Mouse (Mus musculus): ENCODE results near the gene Ccng1. TPM values are rescaled to one million over a fixed set of nuclear protein-coding genes. Genes with fewer than 3 reads are reported as not detected.

Gene Ccng1
- polyA plus RNA-seq, 1 experiment from 2014 or later = 39.1 TPM

DNA sequence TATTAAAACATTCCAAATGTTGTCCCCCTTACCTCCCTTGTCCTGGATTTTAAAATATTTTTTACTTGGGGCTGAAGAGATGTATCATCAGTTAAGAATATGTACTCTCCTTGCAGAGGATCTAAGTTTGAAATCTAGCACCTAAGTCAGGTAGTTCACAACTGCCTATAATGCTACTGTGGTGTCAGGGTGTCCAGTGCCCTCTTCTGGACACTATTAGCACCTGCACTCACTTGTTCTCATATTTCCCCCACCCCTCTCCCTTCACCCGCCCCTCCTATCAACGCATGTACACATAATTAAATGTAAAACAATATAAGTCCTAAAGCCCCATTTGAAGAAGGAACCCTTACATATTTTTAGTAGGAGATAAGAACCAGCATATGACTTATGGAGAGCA, 8.3 kb upstream of the Ccng1 start:
- WGBS = 30% methylated on average over 2 of the region's 2 CpGs
- H3K27ac ChIP-seq (ENCODE audit: low read depth, low read length) = no peak overlapping the region
- no peaks in the 10 kb centered on the region for H3K36me3 ChIP-seq (ENCODE audit: control insufficient read depth, insufficient read depth, low read length)
- H3K4me3 ChIP-seq (ENCODE audit: low read depth, low read length) = no peak overlapping the region
- H3K4me1 ChIP-seq (ENCODE audit: control insufficient read depth, insufficient read depth, low read length) = no peaks in the 10 kb centered on the region
- no peak for ATAC-seq (ENCODE audit: low read depth)
- no peak overlapping the region for H3K4me2 ChIP-seq (ENCODE audit: low read depth, low read length)
- H3K9me3 ChIP-seq (ENCODE audit: control insufficient read depth, low read length) = no peaks in the 10 kb centered on the region
- H3K27me3 ChIP-seq (ENCODE audit: control insufficient read depth, insufficient read depth, low read length) = no peaks in the 10 kb centered on the region
- no peak overlapping the region for H3K9ac ChIP-seq (replicated peaks; ENCODE audit: low read depth, low read length)

DNA sequence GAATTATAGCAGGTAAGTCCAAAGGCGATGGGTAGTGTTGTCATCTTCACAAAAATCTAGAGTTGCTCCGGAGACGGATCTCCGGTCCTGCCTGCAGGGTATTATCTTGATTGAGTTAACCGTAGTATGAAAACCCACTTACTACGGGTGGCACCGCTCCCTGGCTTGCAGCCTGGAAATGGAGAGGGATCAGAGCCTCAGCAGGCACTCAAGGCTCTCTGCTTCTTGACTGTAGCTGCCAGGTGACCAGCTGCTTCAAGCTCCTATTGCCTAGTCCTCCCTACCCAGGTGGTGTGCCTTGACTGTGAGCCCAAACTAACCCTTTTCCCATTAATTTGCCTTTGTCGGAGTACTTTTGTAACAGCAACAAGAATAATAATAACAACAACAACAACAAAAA, 4.8 kb upstream of the Ccng1 start:
- H3K9me3 ChIP-seq (ENCODE audit: control insufficient read depth, low read length) = no peaks in the 10 kb centered on the region
- H3K4me1 ChIP-seq (ENCODE audit: control insufficient read depth, insufficient read depth, low read length) = no peaks in the 10 kb centered on the region
- no peak overlapping the region for H3K9ac ChIP-seq (replicated peaks; ENCODE audit: low read depth, low read length)
- 91% methylated on average over 8 of the region's 8 CpGs for WGBS
- no peaks in the 10 kb centered on the region for H3K27me3 ChIP-seq (ENCODE audit: control insufficient read depth, insufficient read depth, low read length)
- no peak for ATAC-seq (ENCODE audit: low read depth)
- H3K4me2 ChIP-seq (ENCODE audit: low read depth, low read length) = no peak overlapping the region
- H3K27ac ChIP-seq (ENCODE audit: low read depth, low read length) = no peak overlapping the region
- H3K36me3 ChIP-seq (ENCODE audit: control insufficient read depth, insufficient read depth, low read length) = no peaks in the 10 kb centered on the region
- H3K4me3 ChIP-seq (ENCODE audit: low read depth, low read length) = no peak overlapping the region

DNA sequence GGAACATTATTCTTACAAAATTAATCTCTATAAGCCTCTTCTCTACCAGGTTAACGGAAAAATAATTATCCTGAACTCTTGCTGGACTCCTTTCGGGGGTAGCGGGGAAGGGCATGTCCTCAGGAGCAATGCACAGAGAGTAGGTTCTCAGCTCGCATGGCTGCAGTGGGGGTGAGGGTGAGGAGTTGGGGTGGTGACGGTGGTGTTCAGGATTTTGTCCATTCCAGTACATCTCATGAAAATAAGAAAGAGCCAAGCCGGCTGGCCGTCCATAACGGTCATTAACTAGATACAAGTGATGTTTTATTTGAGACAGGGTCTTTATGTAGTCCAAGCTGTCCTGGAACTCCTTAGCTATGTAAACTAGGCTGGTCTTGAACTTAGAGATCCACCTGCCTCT, 857 bp upstream of the Ccng1 start:
- whole genome bisulfite sequencing = 87% methylated on average over 8 of the region's 8 CpGs
- no peak overlapping the region for H3K4me3 ChIP-seq (ENCODE audit: low read depth, low read length)
- ATAC-seq (ENCODE audit: low read depth) = no peak
- 0 out of 2 replicates have a peak, but pooled peaks cover under 1% of the 10 kb centered on the region for H3K36me3 ChIP-seq (ENCODE audit: control insufficient read depth, insufficient read depth, low read length)
- peak overlapping the region; percentile 81; the same call in 1 of the 2 replicates for H3K4me2 ChIP-seq (ENCODE audit: low read depth, low read length)
- H3K27ac ChIP-seq (ENCODE audit: low read depth, low read length) = no peak overlapping the region
- peaks cover 7% of the 10 kb centered on the region; the same call in 1 of the 2 replicates for H3K4me1 ChIP-seq (ENCODE audit: control insufficient read depth, insufficient read depth, low read length)
- H3K9me3 ChIP-seq (ENCODE audit: control insufficient read depth, low read length) = no peaks in the 10 kb centered on the region
- no peak overlapping the region for H3K9ac ChIP-seq (replicated peaks; ENCODE audit: low read depth, low read length)
- H3K27me3 ChIP-seq (ENCODE audit: control insufficient read depth, insufficient read depth, low read length) = no peaks in the 10 kb centered on the region

DNA sequence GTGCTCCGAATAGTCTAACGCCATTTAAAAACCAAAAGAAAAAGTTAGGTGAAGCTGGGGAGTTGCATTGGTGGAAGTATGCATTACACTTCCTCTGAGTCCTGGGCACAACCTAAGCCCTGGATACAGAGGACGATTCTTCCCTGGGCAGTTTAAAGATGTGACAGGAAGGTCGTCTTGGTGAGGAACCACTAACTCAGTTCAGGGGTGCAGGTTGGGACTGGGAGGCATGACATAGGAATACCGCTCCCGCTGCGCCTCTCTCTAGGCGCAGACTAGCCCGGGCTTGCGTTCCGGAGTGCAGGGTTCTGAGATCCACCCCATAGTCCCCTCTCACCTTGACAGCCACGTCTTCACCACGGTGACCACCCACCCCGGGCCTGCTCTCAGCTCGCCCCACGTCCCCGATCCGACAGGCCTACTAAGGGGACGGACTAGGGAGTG, 425 bp downstream of the Ccng1 start:
- H3K9me3 ChIP-seq (ENCODE audit: control insufficient read depth, low read length) = no peaks in the 10 kb centered on the region
- peak overlapping the region; percentile 67 for H3K4me3 ChIP-seq (ENCODE audit: low read depth, low read length)
- H3K9ac ChIP-seq (replicated peaks; ENCODE audit: low read depth, low read length) = peak overlapping the region; percentile 66
- H3K36me3 ChIP-seq (ENCODE audit: control insufficient read depth, insufficient read depth, low read length) = 0 out of 2 replicates have a peak, but pooled peaks cover 3% of the 10 kb centered on the region
- no peaks in the 10 kb centered on the region for H3K27me3 ChIP-seq (ENCODE audit: control insufficient read depth, insufficient read depth, low read length)
- peak; percentile 83 for ATAC-seq (ENCODE audit: low read depth)
- H3K4me2 ChIP-seq (ENCODE audit: low read depth, low read length) = peak overlapping the region; percentile 81
- peaks cover 7% of the 10 kb centered on the region; the same call in 1 of the 2 replicates for H3K4me1 ChIP-seq (ENCODE audit: control insufficient read depth, insufficient read depth, low read length)
- H3K27ac ChIP-seq (ENCODE audit: low read depth, low read length) = no peak overlapping the region
- WGBS = 4% methylated on average over 19 of the region's 19 CpGs

DNA sequence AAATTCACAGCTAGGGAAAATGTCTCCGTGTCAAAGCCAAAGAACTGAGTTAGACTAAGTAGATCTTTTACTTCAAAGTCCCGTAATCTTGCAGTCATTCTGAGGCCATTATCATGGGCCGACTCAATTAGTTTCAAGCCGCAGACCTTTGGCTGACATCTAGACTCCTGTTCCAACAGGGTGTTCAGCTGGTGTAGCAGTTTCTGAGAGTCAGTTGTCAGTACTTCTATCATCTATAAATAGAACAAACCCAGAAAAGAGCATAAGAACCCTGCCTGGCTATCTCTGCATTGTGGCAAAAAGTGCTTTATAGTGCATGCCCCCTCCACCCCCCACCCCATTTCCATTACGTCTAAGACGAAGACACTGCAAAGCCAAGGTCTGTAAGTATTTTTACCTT, 1.3 kb downstream of the Ccng1 start:
- H3K27me3 ChIP-seq (ENCODE audit: control insufficient read depth, insufficient read depth, low read length) = no peaks in the 10 kb centered on the region
- 0 out of 2 replicates have a peak, but pooled peaks cover 3% of the 10 kb centered on the region for H3K36me3 ChIP-seq (ENCODE audit: control insufficient read depth, insufficient read depth, low read length)
- no peaks in the 10 kb centered on the region for H3K9me3 ChIP-seq (ENCODE audit: control insufficient read depth, low read length)
- H3K4me1 ChIP-seq (ENCODE audit: control insufficient read depth, insufficient read depth, low read length) = peaks cover 7% of the 10 kb centered on the region; the same call in 1 of the 2 replicates
- no peak overlapping the region; the same call in 1 of the 2 replicates for H3K4me3 ChIP-seq (ENCODE audit: low read depth, low read length)
- no peak overlapping the region for H3K9ac ChIP-seq (replicated peaks; ENCODE audit: low read depth, low read length)
- WGBS = 80% methylated on average over 6 of the region's 6 CpGs
- H3K4me2 ChIP-seq (ENCODE audit: low read depth, low read length) = no peak overlapping the region
- no peak for ATAC-seq (ENCODE audit: low read depth)
- no peak overlapping the region for H3K27ac ChIP-seq (ENCODE audit: low read depth, low read length)

DNA sequence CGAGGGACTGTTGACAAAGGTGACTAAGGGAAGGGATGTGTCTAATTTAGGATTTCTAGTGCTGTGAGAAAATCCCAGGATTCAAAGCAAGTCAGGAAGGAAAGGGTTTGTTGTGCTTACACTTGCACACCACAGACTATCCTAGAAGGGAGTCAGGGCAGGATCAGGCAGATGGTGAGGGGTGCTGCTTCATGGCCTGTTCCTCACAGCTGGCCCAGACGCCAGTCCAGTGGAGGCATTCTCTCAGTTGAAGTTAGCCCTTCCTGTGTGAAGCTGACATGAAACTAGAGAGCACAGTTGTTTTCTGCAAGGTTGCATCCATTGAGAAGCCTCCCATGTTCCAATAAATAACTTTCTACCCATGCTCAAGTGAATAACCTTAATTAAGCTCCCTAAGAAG, 7.4 kb downstream of the Ccng1 start:
- ATAC-seq (ENCODE audit: low read depth) = no peak
- Histone ChIP-seq H3K4me3 (ENCODE audit: low read depth, low read length) (no peak overlapping the region), H3K27ac (ENCODE audit: low read depth, low read length) (no peak overlapping the region), H3K4me1 (ENCODE audit: control insufficient read depth, insufficient read depth, low read length) (no peaks in the 10 kb centered on the region), H3K9ac (replicated peaks; ENCODE audit: low read depth, low read length) (no peak overlapping the region), H3K27me3 (ENCODE audit: control insufficient read depth, insufficient read depth, low read length) (no peaks in the 10 kb centered on the region), H3K36me3 (ENCODE audit: control insufficient read depth, insufficient read depth, low read length) (0 out of 2 replicates have a peak, but pooled peaks cover 3% of the 10 kb centered on the region), H3K4me2 (ENCODE audit: low read depth, low read length) (no peak overlapping the region), H3K9me3 (ENCODE audit: control insufficient read depth, low read length) (no peaks in the 10 kb centered on the region)
- WGBS = 71% methylated on average over 2 of the region's 2 CpGs

DNA sequence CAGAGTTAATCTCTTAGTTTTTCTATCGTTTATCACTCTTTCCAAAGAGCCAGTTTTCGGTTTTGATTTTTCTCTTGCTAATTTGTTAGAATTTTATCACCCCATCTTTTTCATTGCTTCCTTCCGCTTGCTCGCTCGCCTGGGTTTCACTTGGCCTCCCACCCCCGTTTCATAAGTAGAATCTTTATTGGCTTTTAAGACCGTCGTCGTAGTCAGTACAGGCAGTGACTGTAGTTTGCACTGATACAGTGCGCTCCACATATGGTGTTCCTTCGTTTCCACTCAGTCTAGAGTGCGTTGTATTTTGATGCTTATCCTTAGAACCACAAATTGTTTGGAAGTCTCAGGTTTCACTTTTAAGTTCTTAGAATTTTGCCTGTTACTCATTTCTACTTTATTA, 8.8 kb downstream of the Ccng1 start:
- Histone ChIP-seq H3K9ac (replicated peaks; ENCODE audit: low read depth, low read length) (no peak overlapping the region), H3K4me2 (ENCODE audit: low read depth, low read length) (no peak overlapping the region)

DNA sequence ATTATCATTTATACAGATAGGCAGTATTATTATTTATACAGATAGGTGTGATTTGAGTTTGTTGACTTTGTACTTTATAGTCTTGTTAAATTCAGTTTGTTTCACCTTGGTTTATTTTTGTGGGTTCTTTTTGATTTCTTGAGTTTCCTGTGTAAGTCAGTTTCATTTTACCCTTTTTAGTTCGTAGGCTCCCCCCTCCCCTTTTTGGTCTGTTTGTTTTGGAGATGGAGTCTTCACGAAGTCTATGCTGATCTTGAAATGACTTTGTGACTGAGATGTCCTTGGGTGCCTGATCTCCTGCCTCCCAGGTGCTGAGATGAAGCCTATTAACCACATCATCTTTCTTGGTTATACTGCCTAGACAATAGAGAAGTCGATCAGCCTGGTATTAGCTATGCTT, 10.8 kb downstream of the Ccng1 start:
- Histone ChIP-seq H3K4me2 (ENCODE audit: low read depth, low read length) (no peak overlapping the region), H3K9ac (replicated peaks; ENCODE audit: low read depth, low read length) (no peak overlapping the region), H3K36me3 (ENCODE audit: control insufficient read depth, insufficient read depth, low read length) (peaks cover 8% of the 10 kb centered on the region; the same call in 1 of the 2 replicates), H3K4me1 (ENCODE audit: control insufficient read depth, insufficient read depth, low read length) (no peaks in the 10 kb centered on the region), H3K9me3 (ENCODE audit: control insufficient read depth, low read length) (no peaks in the 10 kb centered on the region), H3K27me3 (ENCODE audit: control insufficient read depth, insufficient read depth, low read length) (no peaks in the 10 kb centered on the region), H3K4me3 (ENCODE audit: low read depth, low read length) (no peak overlapping the region), H3K27ac (ENCODE audit: low read depth, low read length) (no peak overlapping the region)
- no peak for ATAC-seq (ENCODE audit: low read depth)
- WGBS = 90% methylated on average over 3 of the region's 3 CpGs

More for the DNA sequence above, 8.8 kb downstream of the Ccng1 start:
- WGBS = 92% methylated on average over 12 of the region's 12 CpGs
- H3K9me3 ChIP-seq (ENCODE audit: control insufficient read depth, low read length) = no peaks in the 10 kb centered on the region
- H3K27me3 ChIP-seq (ENCODE audit: control insufficient read depth, insufficient read depth, low read length) = no peaks in the 10 kb centered on the region
- H3K4me1 ChIP-seq (ENCODE audit: control insufficient read depth, insufficient read depth, low read length) = no peaks in the 10 kb centered on the region
- H3K27ac ChIP-seq (ENCODE audit: low read depth, low read length) = no peak overlapping the region
- 0 out of 2 replicates have a peak, but pooled peaks cover 3% of the 10 kb centered on the region for H3K36me3 ChIP-seq (ENCODE audit: control insufficient read depth, insufficient read depth, low read length)
- no peak overlapping the region for H3K4me3 ChIP-seq (ENCODE audit: low read depth, low read length)
- ATAC-seq (ENCODE audit: low read depth) = no peak

DNA sequence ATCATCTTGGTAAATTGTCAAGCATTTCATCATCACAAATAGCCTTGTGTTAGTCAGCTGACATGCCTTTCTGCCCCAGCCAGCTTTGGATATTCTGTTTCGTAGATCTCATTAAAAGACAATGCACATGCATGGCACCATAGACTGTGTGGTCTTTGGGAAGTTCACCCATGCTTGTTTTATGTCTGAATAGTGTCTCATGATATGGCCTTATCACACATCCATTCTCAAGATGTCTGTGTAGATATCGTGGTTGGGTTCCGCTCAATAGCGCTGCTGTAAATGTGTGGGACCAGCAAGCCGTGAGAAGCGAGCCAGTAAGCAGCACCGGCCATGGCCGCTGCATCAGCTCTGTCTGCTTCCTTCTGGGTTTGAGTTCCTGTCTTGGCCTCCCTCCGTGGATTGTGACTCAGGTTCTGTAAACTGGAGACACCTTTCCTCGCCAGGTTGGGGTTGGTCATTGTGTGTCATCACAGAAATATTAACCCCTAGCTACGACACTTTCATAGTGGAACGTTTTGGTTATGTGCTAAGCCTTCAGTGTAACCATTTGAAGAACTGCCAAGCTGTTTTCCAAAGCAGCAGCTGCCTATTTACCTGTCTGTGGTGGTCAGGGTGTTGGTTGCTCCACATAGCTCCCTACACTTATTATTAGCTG, 13.4 kb downstream of the Ccng1 start:
- peaks cover 29% of the 10 kb centered on the region for H3K36me3 ChIP-seq (ENCODE audit: control insufficient read depth, insufficient read depth, low read length)
- H3K27me3 ChIP-seq (ENCODE audit: control insufficient read depth, insufficient read depth, low read length) = no peaks in the 10 kb centered on the region
- WGBS = 91% methylated on average over 12 of the region's 12 CpGs
- ATAC-seq (ENCODE audit: low read depth) = no peak
- H3K4me2 ChIP-seq (ENCODE audit: low read depth, low read length) = no peak overlapping the region
- H3K4me1 ChIP-seq (ENCODE audit: control insufficient read depth, insufficient read depth, low read length) = no peaks in the 10 kb centered on the region
- H3K9ac ChIP-seq (replicated peaks; ENCODE audit: low read depth, low read length) = no peak overlapping the region
- H3K9me3 ChIP-seq (ENCODE audit: control insufficient read depth, low read length) = no peaks in the 10 kb centered on the region
- H3K4me3 ChIP-seq (ENCODE audit: low read depth, low read length) = no peak overlapping the region
- no peak overlapping the region for H3K27ac ChIP-seq (ENCODE audit: low read depth, low read length)

All from neural tube, embryonic 14.5 days (tissue).